Mouse (Mus musculus) heart, embryonic 16.5 days (tissue): Measurements from ENCODE around the gene Gas1. TPM values are rescaled to one million over a fixed set of nuclear protein-coding genes. Genes with fewer than 3 reads are reported as not detected.

Experiments
- ATAC-seq: fragments of 200-750 bp; cut with Nextera tagmentation; replicated peaks from 2 replicates; pipeline ENCODE4 v1.8.0; 2017; ENCODE audit warnings: moderate number of reproducible peaks; ENCODE audit not compliant: insufficient read depth, low FRiP score; ENCODE audit errors: extremely low read depth
- H3K27ac ChIP-seq: fragments of 300-500 bp; sonication (generic); 2 replicates; pipeline ENCODE4 v1.5.1; 2014; ENCODE audit warnings: mild to moderate bottlenecking, low read length, control low read depth, moderate library complexity
- H3K27me3 ChIP-seq: fragments of 300-500 bp; sonication (generic); 2 replicates; pipeline ENCODE4 v1.6.1; 2014; ENCODE audit warnings: low read length, mixed read lengths; ENCODE audit not compliant: control insufficient read depth, insufficient read depth
- H3K36me3 ChIP-seq: fragments of 300-500 bp; sonication (generic); 2 replicates; pipeline ENCODE4 v1.6.1; 2014; ENCODE audit not compliant: control insufficient read depth, insufficient read depth
- H3K4me1 ChIP-seq: fragments of 300-500 bp; sonication (generic); 2 replicates; pipeline ENCODE4 v1.6.1; 2014; ENCODE audit warnings: low read length, mixed read lengths; ENCODE audit not compliant: control insufficient read depth, insufficient read depth
- H3K4me2 ChIP-seq: fragments of 300-500 bp; sonication (generic); 2 replicates; pipeline ENCODE4 v1.6.1; 2014; ENCODE audit warnings: low read depth, mild to moderate bottlenecking, control low read depth, low read length
- H3K4me3 ChIP-seq: fragments of 300-500 bp; sonication (generic); 2 replicates; pipeline ENCODE4 v1.5.1; 2014; ENCODE audit warnings: mild to moderate bottlenecking, control low read depth, low read length
- H3K9ac ChIP-seq: fragments of 300-500 bp; sonication (generic); 2 replicates; pipeline ENCODE4 v1.6.1; 2014; ENCODE audit warnings: low read length, control low read depth
- H3K9me3 ChIP-seq: fragments of 300-500 bp; sonication (generic); replicated peaks from 2 replicates; pipeline ENCODE4 v1.6.1; 2016; ENCODE audit warnings: low read length; ENCODE audit not compliant: control insufficient read depth
- WGBS: fragments of 180-500 bp; shearing (Covaris S2); extraction: QIAGEN DNeasy Blood & Tissue Kit; methylation state at CpG from one replicate; pipeline ENCODE4 v1.1.7; 2014; 5-methylcytosine and 5-hydroxymethylcytosine counted together
- polyA plus RNA-seq: library from polyadenylated mRNA; unstranded; fragments of >200 nt; fragmentation: Nextera tagmentation; extraction: Ambion mirVana; gene quantifications from 2 replicates; pipeline ENCODE4 v1.2.1, GENCODE M21; 2015

The Gas1 gene
- polyA plus RNA-seq, 1 experiment from 2014 or later: 26.2 TPM

- Histone ChIP-seq H3K4me2 (no peak overlapping the region), H3K4me3 (no peak overlapping the region), H3K9ac (no peak overlapping the region), H3K36me3 (no peaks in the 10 kb centered on the region), H3K4me1 (peaks cover 10% of the 10 kb centered on the region), H3K27me3 (no peaks in the 10 kb centered on the region), H3K27ac (no peak overlapping the region), H3K9me3 (no peaks in the 10 kb centered on the region)
- WGBS: 96% methylated on average over 2 of the region's 2 CpGs
- ATAC-seq: no peak
Measured at GRCm38 (mm10) chr13:60169026-60169425, 8.1 kb downstream of the Gas1 start.

GRCm38 (mm10) chr13:60156294-60157126, 20.7 kb downstream of the Gas1 start:
- Histone ChIP-seq H3K4me1 (no peaks in the 10 kb centered on the region), H3K9ac (no peak overlapping the region), H3K4me2 (peak overlapping the region; percentile 16; the same call in 1 of the 2 replicates), H3K36me3 (no peaks in the 10 kb centered on the region; the same call in 1 of the 2 replicates), H3K4me3 (no peak overlapping the region), H3K9me3 (peaks cover 8% of the 10 kb centered on the region), H3K27me3 (no peaks in the 10 kb centered on the region), H3K27ac (no peak overlapping the region)
- WGBS: 35% methylated on average over 19 of the region's 19 CpGs
- no peak for ATAC-seq

DNA sequence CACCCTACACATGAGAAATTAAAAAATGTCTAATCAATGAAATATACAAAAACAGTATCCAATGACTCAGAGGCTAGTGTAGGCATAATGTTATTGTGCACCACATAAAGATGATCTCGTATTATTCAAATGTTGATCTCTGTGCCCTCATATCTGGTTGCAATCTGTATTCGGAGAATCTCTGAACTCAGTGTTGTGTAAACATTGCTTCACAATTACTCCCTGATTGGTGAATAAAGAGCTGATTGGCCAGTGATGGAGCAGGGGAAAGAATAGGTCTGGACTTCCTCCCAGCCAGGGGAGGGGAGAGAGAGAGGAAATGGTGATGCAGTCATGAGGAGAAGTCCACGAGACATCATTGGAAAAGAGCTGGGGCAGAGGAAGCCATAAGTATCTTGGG, 23.0 kb downstream of the Gas1 start:
- Histone ChIP-seq H3K9me3 (peaks cover 8% of the 10 kb centered on the region), H3K4me1 (no peaks in the 10 kb centered on the region), H3K27me3 (no peaks in the 10 kb centered on the region), H3K27ac (no peak overlapping the region), H3K4me3 (no peak overlapping the region), H3K4me2 (no peak overlapping the region), H3K36me3 (no peaks in the 10 kb centered on the region; the same call in 1 of the 2 replicates), H3K9ac (no peak overlapping the region)
- ATAC-seq: no peak
- 77% methylated on average over 3 of the region's 3 CpGs for WGBS

DNA sequence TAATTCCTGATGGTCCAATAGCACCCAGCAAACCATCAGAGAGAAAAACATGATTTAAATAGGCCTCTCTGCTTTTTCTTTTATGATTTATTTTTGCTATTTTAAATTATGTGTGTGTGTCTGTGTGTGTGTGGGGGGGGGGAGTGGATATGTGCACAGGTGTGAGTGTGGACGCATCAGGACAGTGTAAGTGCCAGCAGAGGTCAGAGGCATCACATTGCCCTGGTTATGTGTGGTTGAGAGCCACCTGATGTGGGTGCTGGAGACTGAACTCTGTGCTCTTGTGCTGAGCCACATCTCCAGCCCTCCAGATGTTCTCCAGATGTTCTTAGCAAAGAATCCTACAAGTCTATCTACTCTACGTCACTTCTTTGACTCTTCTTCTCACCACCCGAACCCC, 28.9 kb downstream of the Gas1 start:
- H3K4me2 ChIP-seq: no peak overlapping the region
- no peak for ATAC-seq
- H3K4me3 ChIP-seq: no peak overlapping the region

GRCm38 (mm10) chr13:60147857-60148181, 29.3 kb downstream of the Gas1 start:
- Histone ChIP-seq H3K4me3 (no peak overlapping the region; the same call in 1 of the 2 replicates), H3K27ac (no peak overlapping the region), H3K27me3 (no peaks in the 10 kb centered on the region), H3K9ac (no peak overlapping the region), H3K36me3 (no peaks in the 10 kb centered on the region), H3K9me3 (no peaks in the 10 kb centered on the region), H3K4me2 (peak overlapping the region; percentile 68), H3K4me1 (no peaks in the 10 kb centered on the region)
- no peak for ATAC-seq
- 87% methylated on average over 2 of the region's 2 CpGs for WGBS

More for the DNA sequence above, 28.9 kb downstream of the Gas1 start:
- H3K27ac ChIP-seq: no peak overlapping the region
- H3K36me3 ChIP-seq: no peaks in the 10 kb centered on the region; the same call in 1 of the 2 replicates
- WGBS: 82% methylated on average over 3 of the region's 3 CpGs
- no peak overlapping the region for H3K9ac ChIP-seq
- H3K27me3 ChIP-seq: no peaks in the 10 kb centered on the region
- H3K4me1 ChIP-seq: no peaks in the 10 kb centered on the region
- no peaks in the 10 kb centered on the region; the same call in 1 of the 2 replicates for H3K9me3 ChIP-seq

DNA sequence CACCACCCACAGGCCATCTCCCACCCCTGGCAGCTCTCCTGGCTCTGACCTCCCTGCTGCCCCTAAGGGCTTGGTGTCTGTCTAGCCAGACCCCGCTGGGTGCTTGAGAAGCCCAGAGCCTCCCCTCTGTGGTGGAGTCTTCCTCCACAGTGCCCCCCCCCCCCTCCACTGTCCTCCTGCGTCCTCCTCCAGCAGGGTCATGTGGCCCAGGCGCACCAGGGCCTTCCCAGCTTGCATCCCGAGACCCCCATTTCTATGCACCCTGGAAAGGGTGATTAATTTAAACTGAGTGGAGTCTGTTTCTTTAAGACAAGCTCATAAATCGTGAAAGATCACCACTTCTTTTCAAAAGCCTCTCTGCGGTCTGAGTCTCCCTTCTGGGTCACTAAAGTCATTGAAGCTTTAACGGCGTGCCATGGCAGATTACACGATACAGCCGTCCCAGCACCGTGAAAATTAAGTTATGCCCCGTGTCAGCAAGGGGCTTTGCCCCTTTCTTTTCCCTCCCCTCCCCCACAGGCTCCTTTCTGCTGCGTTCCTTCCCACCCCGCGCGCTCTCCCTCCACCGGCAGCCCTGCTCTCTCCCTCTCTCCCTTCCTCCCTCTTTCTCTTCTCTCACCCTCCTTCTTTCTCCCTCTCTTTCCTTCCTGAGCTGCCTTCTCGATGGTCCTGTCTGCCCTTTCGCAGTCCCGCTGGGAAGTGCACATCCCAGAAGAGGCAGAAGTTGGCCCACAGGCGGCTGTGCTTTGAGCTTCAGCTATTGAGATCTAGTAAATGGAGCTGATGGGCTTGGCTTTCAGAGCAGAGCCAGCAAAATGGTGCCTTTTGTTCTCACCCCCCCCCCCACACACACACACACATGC, 29.9 kb downstream of the Gas1 start:
- Histone ChIP-seq H3K4me1 (no peaks in the 10 kb centered on the region), H3K4me3 (peak overlapping the region; percentile 46), H3K9me3 (no peaks in the 10 kb centered on the region), H3K9ac (peak overlapping the region; percentile 68), H3K36me3 (no peaks in the 10 kb centered on the region), H3K27ac (no peak overlapping the region), H3K27me3 (no peaks in the 10 kb centered on the region), H3K4me2 (peak overlapping the region; percentile 68)
- 4% methylated on average over 21 of the region's 21 CpGs for WGBS
- 0 out of 2 replicates have a peak, but pooled peaks have one; percentile 32 for ATAC-seq

DNA sequence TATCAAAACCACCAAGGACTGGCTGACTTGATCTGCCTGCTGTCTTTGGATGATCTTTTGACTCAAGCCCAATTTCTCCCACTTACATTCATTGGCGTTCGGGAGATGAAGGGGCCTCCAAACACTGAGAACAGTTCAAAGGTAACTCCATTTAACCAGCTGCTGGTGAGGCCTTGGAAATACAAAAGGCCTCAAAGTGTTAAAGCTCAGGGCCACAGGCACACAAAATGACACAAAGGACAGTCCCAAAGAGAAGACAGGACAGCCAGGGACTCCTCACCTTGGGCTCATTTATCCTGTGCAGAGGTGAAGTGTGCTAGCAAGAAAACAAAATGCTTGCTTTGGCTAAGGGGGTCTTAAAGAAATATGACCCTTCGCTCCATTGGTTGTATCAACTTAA, 30.9 kb downstream of the Gas1 start:
- no peaks in the 10 kb centered on the region for H3K9me3 ChIP-seq
- H3K9ac ChIP-seq: no peak overlapping the region
- no peaks in the 10 kb centered on the region for H3K36me3 ChIP-seq
- no peak overlapping the region for H3K4me2 ChIP-seq
- H3K27me3 ChIP-seq: no peaks in the 10 kb centered on the region
- H3K4me1 ChIP-seq: no peaks in the 10 kb centered on the region
- H3K4me3 ChIP-seq: no peak overlapping the region
- WGBS: 70% methylated on average over 3 of the region's 3 CpGs
- H3K27ac ChIP-seq: no peak overlapping the region
- ATAC-seq: no peak

DNA sequence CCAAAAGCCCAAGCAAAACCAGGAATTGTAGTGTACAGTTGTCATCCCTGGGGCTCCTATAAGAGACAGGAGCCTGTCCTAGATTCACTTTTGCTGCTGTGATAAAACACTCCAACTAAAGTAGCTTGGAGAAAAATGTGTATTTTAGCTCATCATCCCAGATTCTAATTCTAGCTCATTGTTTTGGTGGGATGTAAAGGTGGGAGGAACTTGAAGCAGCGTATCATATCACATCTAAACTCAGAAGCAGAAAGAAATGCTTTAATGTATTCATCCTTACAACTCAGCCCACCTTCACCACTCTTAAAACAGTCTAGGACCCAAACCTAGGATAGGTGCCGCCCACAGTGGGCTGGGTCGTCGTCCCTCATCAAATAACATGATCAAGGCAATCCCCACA, 40.2 kb downstream of the Gas1 start:
- 88% methylated on average over 4 of the region's 4 CpGs for WGBS
- Histone ChIP-seq H3K4me2 (no peak overlapping the region), H3K4me3 (no peak overlapping the region), H3K4me1 (no peaks in the 10 kb centered on the region), H3K27ac (no peak overlapping the region), H3K9ac (no peak overlapping the region), H3K36me3 (no peaks in the 10 kb centered on the region), H3K9me3 (no peaks in the 10 kb centered on the region), H3K27me3 (no peaks in the 10 kb centered on the region)
- no peak for ATAC-seq

DNA sequence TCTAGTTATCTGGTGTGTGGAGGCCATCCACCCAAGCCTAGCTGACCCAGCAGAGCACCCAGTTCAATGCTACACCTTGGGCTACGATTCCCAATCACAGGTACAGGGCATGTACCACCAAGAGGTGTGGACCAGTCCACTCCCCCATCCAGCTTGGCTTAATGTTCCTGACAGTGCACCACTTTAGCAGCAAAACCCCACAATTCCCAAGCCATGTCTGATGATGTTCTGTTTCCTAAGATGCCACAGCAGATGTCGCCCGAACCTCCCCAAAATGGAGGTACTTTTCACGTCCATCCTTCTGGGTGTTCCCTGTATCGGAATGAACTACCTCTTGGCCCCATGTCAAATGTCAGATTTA, 42.7 kb downstream of the Gas1 start:
- no peaks in the 10 kb centered on the region; the same call in 1 of the 2 replicates for H3K27me3 ChIP-seq
- ATAC-seq: no peak
- no peak overlapping the region for H3K4me2 ChIP-seq
- H3K4me3 ChIP-seq: no peak overlapping the region
- H3K36me3 ChIP-seq: no peaks in the 10 kb centered on the region
- H3K4me1 ChIP-seq: no peaks in the 10 kb centered on the region
- H3K9ac ChIP-seq: no peak overlapping the region
- WGBS: 83% methylated on average over 5 of the region's 5 CpGs
- no peak overlapping the region for H3K27ac ChIP-seq
- no peaks in the 10 kb centered on the region for H3K9me3 ChIP-seq
